Mouse (Mus musculus) ES-E14 (cell line): Measurements from ENCODE around the gene Ccdc30. TPM values are rescaled to one million over a fixed set of nuclear protein-coding genes. Genes with fewer than 3 reads are reported as not detected.
A peak's percentile ranks its signal among the peaks of the same experiment; 100 is the strongest.

Experiments
- DNase-seq: peaks from one replicate; pipeline ENCODE4 v3.0.0-alpha.2; 2013; ENCODE audit warnings: low read depth, low spot score
- H3K27ac ChIP-seq: 2 replicates; pipeline ENCODE4 v1.5.1; 2012; ENCODE audit warnings: low read depth, mild to moderate bottlenecking, low read length, moderate library complexity, mixed read lengths; ENCODE audit not compliant: poor library complexity, insufficient read depth, severe bottlenecking
- H3K36me3 ChIP-seq: 2 replicates; pipeline ENCODE4 v1.6.1; 2012; ENCODE audit warnings: mild to moderate bottlenecking, low read length, moderate library complexity, mixed read lengths; ENCODE audit not compliant: control insufficient read depth, poor library complexity, insufficient read depth, severe bottlenecking
- H3K4me1 ChIP-seq, 2 experiments: fragments of 150-350 bp in 1 of 2; sonication (generic) in 1 of 2; 2 replicates each; pipeline ENCODE4 v1.6.1; 2012; ENCODE audit warnings: low read length in 2 of 2, mild to moderate bottlenecking in 1 of 2, mixed read lengths in 1 of 2; ENCODE audit not compliant: control insufficient read depth in 2 of 2, insufficient read depth in 2 of 2, poor library complexity in 1 of 2
- H3K4me3 ChIP-seq, 2 experiments: fragments of 150-350 bp in 1 of 2; sonication (generic) in 1 of 2; 2 replicates each; pipeline ENCODE4 v1.5.1; 2012; ENCODE audit warnings: low read length in 2 of 2, low read depth in 1 of 2, mild to moderate bottlenecking in 1 of 2, mixed read lengths in 1 of 2; ENCODE audit not compliant: insufficient read depth in 1 of 2, poor library complexity in 1 of 2, severe bottlenecking in 1 of 2
- H3K9ac ChIP-seq: 2 replicates; pipeline ENCODE4 v1.6.1; 2012; ENCODE audit warnings: low read depth, mild to moderate bottlenecking, low read length, mixed read lengths; ENCODE audit not compliant: poor library complexity, insufficient read depth, severe bottlenecking
- H3K9me3 ChIP-seq: fragments of 150-350 bp; sonication (generic); 2 replicates; pipeline ENCODE4 v1.6.1; 2012; ENCODE audit warnings: low read depth, mild to moderate bottlenecking, low read length; ENCODE audit not compliant: control insufficient read depth, insufficient read depth
- CHD2 ChIP-seq: IDR thresholded peaks from 2 replicates; pipeline ENCODE4 v1.6.1; 2014; ENCODE audit warnings: mild to moderate bottlenecking, low read depth, low read length, inconsistent platforms
- HCFC1 ChIP-seq: IDR thresholded peaks from 2 replicates; pipeline ENCODE4 v1.6.1; 2012; ENCODE audit warnings: low read length, inconsistent platforms, borderline replicate concordance; ENCODE audit not compliant: insufficient read depth
- MAFK ChIP-seq: IDR thresholded peaks from 2 replicates; pipeline ENCODE4 v1.6.1; 2014; ENCODE audit warnings: mild to moderate bottlenecking, low read depth, low read length, inconsistent platforms; ENCODE audit not compliant: insufficient read depth
- ZC3H11A ChIP-seq: IDR thresholded peaks from 2 replicates; pipeline ENCODE4 v1.6.1; 2012; ENCODE audit warnings: low read depth, mild to moderate bottlenecking, inconsistent platforms, low read length, borderline replicate concordance
- ZNF384 ChIP-seq: IDR thresholded peaks from 2 replicates; pipeline ENCODE4 v1.6.1; 2012; ENCODE audit warnings: low read depth, low read length, inconsistent platforms
- in situ Hi-C, 2 experiments: fragments of 600-800 bp; cut with MboI; formaldehyde crosslinking; loops; one replicate each; pipeline ENCODE4 v1.15.1; 2025; ENCODE audit warnings: low sequenced_read_pairs in 2 of 2, inconsistent platforms in 1 of 2; ENCODE audit not compliant: unreplicated experiment in 2 of 2
- total RNA-seq: library from RNA; depleted of rRNA; stranded (reverse); fragments of 300-350 nt; gene quantifications from 2 replicates; pipeline ENCODE4 v1.2.3, GENCODE M21; 2012

The Ccdc30 gene
- total RNA-seq, 1 experiment: 2.7 TPM

GRCm38 (mm10) chr4:119320131-119320830 lies 95.0 kb downstream of the Ccdc30 start, which contains the start of gene Ppih:
Gene Ppih, minus strand, starts transcription at chr4:119320546.
- no peaks in the 10 kb centered on the region for H3K9me3 ChIP-seq
- H3K4me3 ChIP-seq: peak within 1 kb of the TSS; percentile 75 to 98
- H3K27ac ChIP-seq: peak within 1 kb of the TSS; percentile 29; the same call in 1 of the 2 replicates
- peaks cover 19% of the 10 kb centered on the region for H3K36me3 ChIP-seq
- TF ChIP-seq HCFC1 (peak; percentile 85), MAFK (no peak), ZNF384 (no peak), CHD2 (no peak), ZC3H11A (no peak)
- peak; percentile 91 for DNase-seq
- H3K9ac ChIP-seq: peak within 1 kb of the TSS; percentile 98
- in situ Hi-C loops: no loop called here
- peaks cover 0 to 2% of the 10 kb centered on the region in 2 experiments; a peak in 1 of 4 replicates for H3K4me1 ChIP-seq

DNA sequence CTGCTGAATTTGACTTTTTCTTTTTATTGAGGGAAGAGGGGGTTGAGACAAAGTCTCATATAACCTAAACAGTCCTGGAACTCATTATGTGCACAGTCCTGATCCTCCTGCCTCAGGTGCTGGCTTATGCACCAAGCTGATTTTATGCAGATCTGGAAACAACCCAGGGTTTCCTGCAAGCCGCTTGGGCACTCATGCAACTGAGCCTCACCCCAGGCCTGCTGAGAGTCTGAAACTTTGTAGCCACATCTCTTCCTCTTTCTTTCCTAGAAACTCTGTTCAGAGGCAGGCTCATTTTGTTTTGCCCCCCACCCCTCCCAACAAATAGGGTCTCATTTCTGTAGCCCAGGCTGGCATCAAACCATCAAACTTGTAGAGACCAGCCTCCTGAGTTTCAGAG lies 101.6 kb downstream of the Ccdc30 start:
- Histone ChIP-seq H3K27ac (no peak overlapping the region), H3K36me3 (peaks cover 46% of the 10 kb centered on the region), H3K4me3 (no peak overlapping the region), H3K9me3 (no peaks in the 10 kb centered on the region), H3K4me1 (no peaks in the 10 kb centered on the region), H3K9ac (no peak overlapping the region)
- TF ChIP-seq MAFK (no peak), HCFC1 (no peak), ZC3H11A (no peak), CHD2 (no peak), ZNF384 (no peak)
- no peak for DNase-seq
- in situ Hi-C loops: no loop called here

- no peak overlapping the region for H3K27ac ChIP-seq
- H3K36me3 ChIP-seq: peaks cover 11% of the 10 kb centered on the region
- in situ Hi-C loops: no loop called here
Observed at GRCm38 (mm10) chr4:119305418-119305817, 109.9 kb downstream of the Ccdc30 start.

DNA sequence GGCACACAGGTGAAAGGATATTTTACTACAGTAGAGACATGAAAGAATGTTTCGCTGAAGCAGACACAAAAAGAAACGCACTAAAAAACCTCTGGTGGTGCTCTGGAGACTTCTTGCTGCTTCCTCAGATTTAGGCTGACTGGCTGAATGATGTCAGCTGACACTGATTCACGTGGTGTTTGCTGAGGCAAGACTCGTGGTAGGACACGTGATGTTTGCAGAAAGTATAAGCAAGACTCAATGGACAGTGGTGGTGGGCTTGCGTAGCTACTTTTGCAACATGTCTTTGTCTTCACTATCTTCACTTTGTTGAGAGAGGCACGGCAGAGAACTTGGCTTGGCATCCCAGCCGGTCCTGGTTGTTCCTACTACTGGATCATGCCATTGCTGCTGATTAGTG lies 112.0 kb downstream of the Ccdc30 start:
- TF ChIP-seq CHD2 (no peak), HCFC1 (no peak), MAFK (no peak), ZC3H11A (no peak), ZNF384 (no peak)
- Histone ChIP-seq H3K27ac (no peak overlapping the region), H3K36me3 (peaks cover 6% of the 10 kb centered on the region), H3K4me3 (no peak overlapping the region), H3K9me3 (no peaks in the 10 kb centered on the region), H3K4me1 (no peaks in the 10 kb centered on the region), H3K9ac (no peak overlapping the region)
- in situ Hi-C loops: no loop called here
- DNase-seq: no peak

More at GRCm38 (mm10) chr4:119305418-119305817, 109.9 kb downstream of the Ccdc30 start:
- TF ChIP-seq ZNF384: no peak
- no peak for TF ChIP-seq MAFK
- no peak for TF ChIP-seq CHD2
- TF ChIP-seq ZC3H11A: no peak
- no peak for TF ChIP-seq HCFC1
- no peak overlapping the region for H3K9ac ChIP-seq
- H3K4me3 ChIP-seq: no peak overlapping the region
- no peaks in the 10 kb centered on the region for H3K4me1 ChIP-seq
- H3K9me3 ChIP-seq: no peaks in the 10 kb centered on the region
- DNase-seq: no peak
